Mouse (Mus musculus) embryonic facial prominence, embryonic 15.5 days (tissue): ENCODE data around the gene Gm13124. TPM values are rescaled to one million over a fixed set of nuclear protein-coding genes. Genes with fewer than 3 reads are reported as not detected.

ENCODE experiments used
- ATAC-seq: fragments of 200-750 bp; cut with Nextera tagmentation; 2 replicates; pipeline ENCODE4 v1.8.0; 2017; ENCODE audit warnings: low read depth, moderate TSS enrichment; ENCODE audit not compliant: insufficient number of reproducible peaks, low FRiP score, low TSS enrichment
- H3K27ac ChIP-seq: fragments of 300-500 bp; sonication (generic); replicated peaks from 2 replicates; pipeline ENCODE4 v1.5.1; 2015; ENCODE audit warnings: mild to moderate bottlenecking, inconsistent platforms
- H3K27me3 ChIP-seq: fragments of 300-500 bp; sonication (generic); 2 replicates; pipeline ENCODE4 v1.6.1; 2015; ENCODE audit warnings: inconsistent platforms
- H3K36me3 ChIP-seq: fragments of 300-500 bp; sonication (generic); 2 replicates; pipeline ENCODE4 v1.6.1; 2015; ENCODE audit warnings: mild to moderate bottlenecking, inconsistent platforms
- H3K4me1 ChIP-seq: fragments of 300-500 bp; sonication (generic); 2 replicates; pipeline ENCODE4 v1.6.1; 2015; ENCODE audit warnings: inconsistent platforms
- H3K4me2 ChIP-seq: fragments of 300-500 bp; sonication (generic); replicated peaks from 2 replicates; pipeline ENCODE4 v1.6.1; 2015; ENCODE audit warnings: mild to moderate bottlenecking, inconsistent platforms
- H3K4me3 ChIP-seq: fragments of 300-500 bp; sonication (generic); replicated peaks from 2 replicates; pipeline ENCODE4 v1.5.1; 2015; ENCODE audit warnings: mild to moderate bottlenecking, inconsistent platforms
- H3K9ac ChIP-seq: fragments of 300-500 bp; sonication (generic); 2 replicates; pipeline ENCODE4 v1.6.1; 2015; ENCODE audit warnings: inconsistent platforms
- H3K9me3 ChIP-seq: fragments of 300-500 bp; sonication (generic); replicated peaks from 2 replicates; pipeline ENCODE4 v1.6.1; 2016; ENCODE audit warnings: inconsistent platforms
- WGBS: fragments of 180-500 bp; shearing (Covaris S2); methylation state at CpG from one replicate; pipeline ENCODE4 v1.1.7; 2015; 5-methylcytosine and 5-hydroxymethylcytosine counted together
- polyA plus RNA-seq: library from polyadenylated mRNA; unstranded; fragments of >200 nt; fragmentation: Nextera tagmentation; extraction: Ambion mirVana; gene quantifications from 2 replicates; pipeline ENCODE4 v1.2.1, GENCODE M21; 2015

The Gm13124 gene
- polyA plus RNA-seq, 1 experiment from 2014 or later = not detected

- H3K4me1 ChIP-seq = no peaks in the 10 kb centered on the region
- no peak overlapping the region for H3K4me3 ChIP-seq
- ATAC-seq = no peak
- H3K4me2 ChIP-seq = no peak overlapping the region
- no peak overlapping the region for H3K27ac ChIP-seq
- H3K36me3 ChIP-seq = no peaks in the 10 kb centered on the region
- H3K27me3 ChIP-seq = no peaks in the 10 kb centered on the region
- 78% methylated on average over 1 of the region's 1 CpGs for WGBS
- H3K9ac ChIP-seq = no peak overlapping the region
- no peaks in the 10 kb centered on the region for H3K9me3 ChIP-seq
Measured at GRCm38 (mm10) chr4:144506518-144506917, 58.4 kb downstream of the Gm13124 start.

Other genes starting within 250 kb of the Gm13124 start
- gene Gm13128, start 234.9 kb downstream of the Gm13124 start, polyA plus RNA-seq = not detected in 2 replicates
- gene Gm13119, start 207.2 kb downstream of the Gm13124 start, polyA plus RNA-seq = not detected in 2 replicates
- not detected in 2 replicates for gene Pramef20, start 187.2 kb downstream of the Gm13124 start, polyA plus RNA-seq
- gene Pramef12, start 156.7 kb downstream of the Gm13124 start, polyA plus RNA-seq = 0.29 and 0.67 TPM in 2 replicates
- gene 1700012P22Rik, start 126.4 kb downstream of the Gm13124 start, polyA plus RNA-seq = 0.17 TPM in 1 of 2 replicates, not detected in the other
- gene Gm9944, start 111.8 kb downstream of the Gm13124 start, polyA plus RNA-seq = not detected in 2 replicates
- gene Aadacl3, start 101.4 kb downstream of the Gm13124 start, polyA plus RNA-seq = 0.07 TPM in 1 of 2 replicates, not detected in the other
- gene 9430007A20Rik, start 45.3 kb downstream of the Gm13124 start, polyA plus RNA-seq = not detected in 2 replicates
- not detected in 2 replicates for gene Aadacl4, start 48.6 kb upstream of the Gm13124 start, polyA plus RNA-seq
- not detected in 2 replicates for gene Gm436, start 121.2 kb upstream of the Gm13124 start, polyA plus RNA-seq
- gene Gm13178, start 156.3 kb upstream of the Gm13124 start, polyA plus RNA-seq = not detected in 2 replicates
- 0.12 TPM in 1 of 2 replicates, not detected in the other for gene Gm438, start 221.4 kb upstream of the Gm13124 start, polyA plus RNA-seq